Mouse (Mus musculus) kidney, embryonic 15.5 days (tissue): ENCODE measurements at regions not wholly inside any gene's neighbourhood (a gene's known extent, or its start where the extent isn't known, plus 50 kb on each side); places are given as distances from the start of the nearest gene placed in this dataset.

Experiments used
- ATAC-seq: fragments of 200-750 bp; cut with Nextera tagmentation; replicated peaks from 2 replicates; pipeline ENCODE4 v1.8.0; 2017; ENCODE audit warnings: moderate TSS enrichment; ENCODE audit not compliant: low FRiP score
- H3K27ac ChIP-seq: fragments of 300-500 bp; sonication (generic); 2 replicates; pipeline ENCODE4 v1.5.1; 2015; ENCODE audit warnings: mild to moderate bottlenecking, inconsistent platforms
- H3K27me3 ChIP-seq: fragments of 300-500 bp; sonication (generic); 2 replicates; pipeline ENCODE4 v1.6.1; 2015; ENCODE audit warnings: inconsistent platforms
- H3K36me3 ChIP-seq: fragments of 300-500 bp; sonication (generic); 2 replicates; pipeline ENCODE4 v1.6.1; 2015; ENCODE audit warnings: inconsistent platforms
- H3K4me1 ChIP-seq: fragments of 300-500 bp; sonication (generic); 2 replicates; pipeline ENCODE4 v1.6.1; 2015; ENCODE audit warnings: inconsistent platforms
- H3K4me2 ChIP-seq: fragments of 300-500 bp; sonication (generic); 2 replicates; pipeline ENCODE4 v1.6.1; 2015; ENCODE audit warnings: moderate library complexity, mild to moderate bottlenecking, inconsistent platforms
- H3K4me3 ChIP-seq: fragments of 300-500 bp; sonication (generic); replicated peaks from 2 replicates; pipeline ENCODE4 v1.5.1; 2015; ENCODE audit warnings: mild to moderate bottlenecking, inconsistent platforms
- H3K9ac ChIP-seq: fragments of 300-500 bp; sonication (generic); 2 replicates; pipeline ENCODE4 v1.6.1; 2015; ENCODE audit warnings: mild to moderate bottlenecking, inconsistent platforms
- H3K9me3 ChIP-seq: fragments of 300-500 bp; sonication (generic); replicated peaks from 2 replicates; pipeline ENCODE4 v1.6.1; 2016; ENCODE audit warnings: inconsistent platforms
- WGBS: fragments of 180-500 bp; shearing (Covaris S2); methylation state at CpG from one replicate; pipeline ENCODE4 v1.1.7; 2015; ENCODE audit warnings: mixed read lengths; 5-methylcytosine and 5-hydroxymethylcytosine counted together

- 91% methylated on average over 2 of the region's 2 CpGs for WGBS
- Histone ChIP-seq H3K9me3 (0 out of 2 replicates have a peak, but pooled peaks cover 3% of the 10 kb centered on the region), H3K9ac (no peak overlapping the region), H3K4me1 (no peaks in the 10 kb centered on the region), H3K4me3 (no peak overlapping the region), H3K27me3 (no peaks in the 10 kb centered on the region), H3K36me3 (no peaks in the 10 kb centered on the region), H3K4me2 (no peak overlapping the region), H3K27ac (no peak overlapping the region)
- no peak for ATAC-seq
Measured at GRCm38 (mm10) chr12:54378576-54378975, 174.9 kb upstream of the Egln3 start.

GRCm38 (mm10) chr12:54374060-54374459 lies 170.4 kb upstream of the Egln3 start:
- H3K9me3 ChIP-seq = 0 out of 2 replicates have a peak, but pooled peaks cover 3% of the 10 kb centered on the region
- WGBS = 83% methylated on average over 4 of the region's 4 CpGs
- no peak for ATAC-seq

DNA sequence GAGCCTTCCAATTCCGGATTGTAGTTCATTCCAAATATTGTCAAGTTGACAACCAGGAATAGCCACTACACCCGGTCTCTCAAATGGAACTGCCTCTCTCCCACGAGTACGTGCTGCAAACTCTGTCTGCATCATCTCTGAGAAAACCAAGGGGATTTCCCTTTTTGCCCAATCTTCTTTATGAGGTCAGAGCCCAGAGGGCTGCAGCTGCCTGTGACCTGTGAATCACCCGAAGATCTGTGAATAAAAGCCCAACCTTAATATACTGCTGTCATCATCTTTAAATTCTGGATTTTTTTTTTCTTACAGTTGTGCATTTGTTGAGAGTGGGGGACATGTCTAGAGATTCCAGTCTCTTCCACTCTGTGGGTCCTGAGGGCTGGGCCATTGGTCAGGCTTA lies 165.6 kb upstream of the Egln3 start:
- Histone ChIP-seq H3K9me3 (no peaks in the 10 kb centered on the region), H3K4me2 (no peak overlapping the region), H3K9ac (no peak overlapping the region), H3K27me3 (no peaks in the 10 kb centered on the region), H3K4me3 (no peak overlapping the region), H3K36me3 (no peaks in the 10 kb centered on the region), H3K4me1 (no peaks in the 10 kb centered on the region), H3K27ac (no peak overlapping the region)
- no peak for ATAC-seq
- WGBS = 76% methylated on average over 5 of the region's 5 CpGs

More at GRCm38 (mm10) chr12:54374060-54374459, 170.4 kb upstream of the Egln3 start:
- Histone ChIP-seq H3K4me3 (no peak overlapping the region), H3K27ac (no peak overlapping the region), H3K9ac (no peak overlapping the region), H3K4me1 (no peaks in the 10 kb centered on the region), H3K36me3 (no peaks in the 10 kb centered on the region), H3K4me2 (no peak overlapping the region), H3K27me3 (no peaks in the 10 kb centered on the region)

DNA sequence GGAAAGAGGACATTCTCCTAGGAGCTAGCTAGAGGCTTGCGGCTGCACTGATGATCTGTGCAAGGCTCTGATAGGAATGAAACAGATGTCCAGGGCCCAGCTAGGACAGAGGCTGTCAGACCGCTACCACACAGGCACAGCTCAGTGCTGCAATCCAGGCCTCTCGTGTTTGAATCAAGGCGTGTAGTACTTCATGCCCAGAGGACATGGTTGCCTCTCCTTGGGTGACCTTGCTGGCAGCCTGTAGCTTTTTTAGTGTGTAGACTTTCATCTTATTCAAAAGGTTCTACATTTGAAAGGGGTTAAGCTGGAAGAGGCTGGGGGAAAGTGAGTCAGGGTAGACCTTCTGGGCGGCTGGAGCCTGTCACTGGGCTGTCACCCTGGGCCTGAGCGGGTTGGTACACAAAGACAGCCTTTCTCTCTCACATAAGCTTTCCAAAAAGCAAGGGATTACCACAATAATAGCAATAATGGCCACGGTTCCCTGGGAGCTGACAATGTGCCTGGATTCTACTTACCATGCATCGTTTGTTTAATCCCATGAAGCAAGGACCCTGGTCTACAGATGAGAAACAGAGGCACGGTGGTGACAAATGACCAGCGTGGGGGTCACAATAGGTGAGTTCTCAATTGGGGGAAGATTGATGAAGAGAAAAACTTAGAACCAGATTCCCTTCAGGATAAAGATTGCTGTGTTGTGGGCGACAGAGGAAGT lies 160.9 kb upstream of the Egln3 start:
- Histone ChIP-seq H3K9me3 (no peaks in the 10 kb centered on the region), H3K36me3 (no peaks in the 10 kb centered on the region), H3K27ac (no peak overlapping the region), H3K4me1 (no peaks in the 10 kb centered on the region), H3K4me3 (no peak overlapping the region), H3K27me3 (no peaks in the 10 kb centered on the region), H3K9ac (no peak overlapping the region), H3K4me2 (no peak overlapping the region)
- 89% methylated on average over 11 of the region's 11 CpGs for WGBS
- ATAC-seq = no peak

DNA sequence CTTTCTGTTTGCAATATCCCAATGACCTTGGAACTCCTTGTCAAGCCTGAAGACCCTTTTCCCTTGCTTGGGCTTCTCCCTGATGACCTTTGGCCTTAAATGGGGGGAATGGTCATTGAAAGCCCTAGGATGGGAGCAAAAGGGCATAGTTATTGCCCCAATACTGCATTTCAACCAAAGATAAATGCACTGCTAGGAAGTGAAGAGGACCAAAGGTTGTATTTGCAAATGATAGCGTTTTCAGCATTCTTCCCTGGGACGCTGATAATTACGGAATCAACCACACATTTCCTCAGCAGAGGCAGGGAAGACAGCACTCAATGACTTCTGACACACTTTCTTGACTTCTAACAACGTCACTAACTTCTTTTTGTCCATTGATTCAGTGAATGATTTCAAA lies 158.1 kb upstream of the Egln3 start:
- H3K4me2 ChIP-seq = no peak overlapping the region
- H3K4me3 ChIP-seq = no peak overlapping the region
- ATAC-seq = no peak
- WGBS = 94% methylated on average over 4 of the region's 4 CpGs
- no peaks in the 10 kb centered on the region for H3K4me1 ChIP-seq
- H3K27me3 ChIP-seq = no peaks in the 10 kb centered on the region
- H3K27ac ChIP-seq = no peak overlapping the region
- H3K36me3 ChIP-seq = no peaks in the 10 kb centered on the region
- no peaks in the 10 kb centered on the region for H3K9me3 ChIP-seq
- no peak overlapping the region for H3K9ac ChIP-seq

GRCm38 (mm10) chr12:54354187-54354586 lies 150.5 kb upstream of the Egln3 start:
- no peaks in the 10 kb centered on the region for H3K27me3 ChIP-seq
- no peaks in the 10 kb centered on the region for H3K36me3 ChIP-seq
- peak overlapping the region; percentile 71 for H3K27ac ChIP-seq
- 22% methylated on average over 6 of the region's 6 CpGs for WGBS
- H3K4me1 ChIP-seq = peaks cover 20% of the 10 kb centered on the region
- ATAC-seq = peak; percentile 29; the same call in 1 of the 2 replicates
- H3K9me3 ChIP-seq = no peaks in the 10 kb centered on the region
- H3K4me2 ChIP-seq = no peak overlapping the region
- H3K9ac ChIP-seq = no peak overlapping the region
- no peak overlapping the region for H3K4me3 ChIP-seq

DNA sequence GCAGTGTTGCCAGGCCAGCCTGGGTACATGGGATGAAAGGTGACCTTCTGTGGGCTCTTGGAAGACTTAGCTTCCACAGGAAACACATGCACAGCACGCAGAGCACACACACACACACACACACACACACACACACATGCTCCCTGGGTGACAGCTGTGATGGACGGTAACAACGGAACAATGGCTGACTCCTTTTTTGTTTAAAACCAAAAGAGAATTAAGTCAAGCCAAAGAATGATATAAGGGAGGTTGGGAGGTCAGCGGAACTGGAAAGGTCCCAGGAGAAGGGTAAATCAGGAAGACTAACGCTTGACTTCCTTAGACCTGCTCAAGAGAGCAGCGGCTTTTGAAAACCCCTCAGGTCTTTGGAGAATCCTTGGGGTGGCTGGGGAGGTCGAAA lies 150.0 kb upstream of the Egln3 start:
- 37% methylated on average over 7 of the region's 7 CpGs for WGBS
- peak overlapping the region; percentile 71; the same call in 1 of the 2 replicates for H3K27ac ChIP-seq
- no peak for ATAC-seq

DNA sequence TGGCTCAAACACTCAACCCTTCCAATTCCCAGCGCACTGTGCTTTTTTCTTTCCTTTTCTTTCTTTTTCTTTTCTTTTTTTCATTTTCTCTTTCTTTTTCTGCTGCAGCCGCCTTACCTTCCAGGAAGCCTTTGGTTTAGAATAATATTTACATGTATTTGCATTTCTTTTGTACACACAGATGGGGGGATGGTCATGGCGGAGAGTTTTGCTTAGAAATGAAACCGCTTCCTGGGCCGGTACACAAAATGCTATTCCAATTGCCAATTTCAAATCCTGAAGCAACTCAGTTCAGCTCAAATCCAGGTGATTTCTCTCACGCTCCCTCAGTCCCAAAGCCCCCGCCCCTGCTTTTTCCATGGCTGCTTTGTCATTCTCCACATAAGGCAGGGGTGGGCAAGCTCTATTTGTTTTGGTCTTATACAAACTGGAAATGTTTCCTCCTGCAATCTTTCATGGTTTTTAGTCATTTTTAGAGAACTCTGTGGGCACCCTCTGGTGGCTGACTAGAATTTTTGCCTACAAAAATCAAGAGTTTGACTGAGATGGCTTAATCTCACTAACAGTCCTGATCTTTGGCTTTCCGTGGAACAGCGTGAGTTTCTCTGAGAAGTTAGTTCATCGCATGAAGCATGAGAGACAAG lies 149.4 kb upstream of the Egln3 start:
- no peaks in the 10 kb centered on the region for H3K36me3 ChIP-seq
- H3K9ac ChIP-seq = no peak overlapping the region
- H3K27ac ChIP-seq = peak overlapping the region; percentile 32; the same call in 1 of the 2 replicates
- H3K4me2 ChIP-seq = 0 out of 2 replicates have a peak overlapping the region, but pooled peaks have one; percentile 15
- ATAC-seq = no peak
- H3K27me3 ChIP-seq = no peaks in the 10 kb centered on the region
- H3K4me1 ChIP-seq = peaks cover 20% of the 10 kb centered on the region
- no peak overlapping the region for H3K4me3 ChIP-seq
- H3K9me3 ChIP-seq = no peaks in the 10 kb centered on the region
- 68% methylated on average over 10 of the region's 10 CpGs for WGBS

More for the DNA sequence above, 150.0 kb upstream of the Egln3 start:
- Histone ChIP-seq H3K27me3 (no peaks in the 10 kb centered on the region), H3K4me2 (no peak overlapping the region), H3K4me1 (peaks cover 20% of the 10 kb centered on the region), H3K9me3 (no peaks in the 10 kb centered on the region), H3K36me3 (no peaks in the 10 kb centered on the region), H3K9ac (no peak overlapping the region), H3K4me3 (no peak overlapping the region)

DNA sequence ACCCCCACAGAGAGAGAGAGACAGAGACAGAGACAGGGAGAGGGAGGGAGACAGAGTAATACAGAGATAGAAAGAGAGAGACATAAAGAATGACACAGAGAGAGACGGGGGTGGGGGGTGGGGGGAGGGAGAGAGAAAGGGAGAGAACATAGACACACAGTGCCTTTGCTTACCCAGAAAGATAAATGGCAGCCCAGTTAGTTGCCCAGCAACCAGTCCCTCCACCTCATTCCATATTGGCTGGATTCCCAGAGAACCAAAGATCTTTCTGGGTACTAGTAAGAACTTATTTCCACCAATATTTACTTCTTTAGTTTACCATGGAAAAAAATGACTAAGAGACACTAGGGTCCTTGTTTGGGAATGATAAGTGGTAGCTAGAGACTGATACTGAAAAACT lies 146.6 kb upstream of the Egln3 start:
- Histone ChIP-seq H3K4me1 (peaks cover 20% of the 10 kb centered on the region), H3K9ac (no peak overlapping the region), H3K27ac (no peak overlapping the region), H3K4me3 (no peak overlapping the region), H3K4me2 (no peak overlapping the region), H3K27me3 (no peaks in the 10 kb centered on the region), H3K36me3 (no peaks in the 10 kb centered on the region), H3K9me3 (no peaks in the 10 kb centered on the region)
- 50% methylated on average over 1 of the region's 1 CpGs for WGBS
- ATAC-seq = no peak

GRCm38 (mm10) chr12:54349403-54349802 lies 145.7 kb upstream of the Egln3 start:
- 74% methylated on average over 2 of the region's 2 CpGs for WGBS
- Histone ChIP-seq H3K36me3 (no peaks in the 10 kb centered on the region), H3K9ac (no peak overlapping the region), H3K27ac (no peak overlapping the region), H3K9me3 (no peaks in the 10 kb centered on the region), H3K4me3 (no peak overlapping the region), H3K27me3 (no peaks in the 10 kb centered on the region), H3K4me2 (no peak overlapping the region), H3K4me1 (peaks cover 17% of the 10 kb centered on the region)
- no peak for ATAC-seq

GRCm38 (mm10) chr12:54343493-54343892 lies 139.8 kb upstream of the Egln3 start:
- H3K9ac ChIP-seq = no peak overlapping the region
- no peaks in the 10 kb centered on the region for H3K4me1 ChIP-seq
- 86% methylated on average over 5 of the region's 5 CpGs for WGBS
- H3K4me2 ChIP-seq = no peak overlapping the region
- no peak overlapping the region for H3K4me3 ChIP-seq
- H3K36me3 ChIP-seq = no peaks in the 10 kb centered on the region
- H3K27me3 ChIP-seq = no peaks in the 10 kb centered on the region
- H3K9me3 ChIP-seq = no peaks in the 10 kb centered on the region
- no peak for ATAC-seq
- no peak overlapping the region for H3K27ac ChIP-seq

GRCm38 (mm10) chr12:54335509-54335908 lies 131.8 kb upstream of the Egln3 start:
- no peak for ATAC-seq
- H3K27ac ChIP-seq = no peak overlapping the region
- no peaks in the 10 kb centered on the region for H3K27me3 ChIP-seq
- H3K9ac ChIP-seq = no peak overlapping the region
- H3K9me3 ChIP-seq = no peaks in the 10 kb centered on the region
- WGBS = 47% methylated on average over 2 of the region's 2 CpGs
- no peaks in the 10 kb centered on the region for H3K4me1 ChIP-seq
- no peak overlapping the region for H3K4me2 ChIP-seq
- H3K4me3 ChIP-seq = no peak overlapping the region
- no peaks in the 10 kb centered on the region for H3K36me3 ChIP-seq
